Mouse (Mus musculus): ENCODE results near the gene Cideb. TPM values are rescaled to one million over a fixed set of nuclear protein-coding genes. Genes with fewer than 3 reads are reported as not detected.

The Cideb gene
- total RNA-seq, 2 experiments from 2014 or later: not detected

Other genes with a start within 250 kb of the Cideb start
Only the 30 nearest of the 35 such genes appear.
- gene Fitm1, start 182.8 kb downstream of the Cideb start, total RNA-seq (2014; fragmentation: Nextera tagmentation): not detected in 2 replicates
- 2.4 TPM in 1 of 2 replicates, not detected in the other for gene Fitm1, start 182.8 kb downstream of the Cideb start, total RNA-seq (2017)
- gene Psme1, start 180.3 kb downstream of the Cideb start, total RNA-seq (2014; fragmentation: Nextera tagmentation): 534 and 592 TPM in 2 replicates
- gene Psme1, start 180.3 kb downstream of the Cideb start, total RNA-seq (2017): 280 and 325 TPM in 2 replicates
- gene Emc9, start 173.2 kb downstream of the Cideb start, total RNA-seq (2014; fragmentation: Nextera tagmentation): 0.85 TPM in 1 of 2 replicates, not detected in the other
- 2.1 and 5.1 TPM in 2 replicates for gene Emc9, start 173.2 kb downstream of the Cideb start, total RNA-seq (2017)
- 330 and 352 TPM in 2 replicates for gene Psme2, start 167.3 kb downstream of the Cideb start, total RNA-seq (2014; fragmentation: Nextera tagmentation)
- gene Psme2, start 167.3 kb downstream of the Cideb start, total RNA-seq (2017): 225 and 247 TPM in 2 replicates
- gene Rnf31, start 166.8 kb downstream of the Cideb start, total RNA-seq (2014; fragmentation: Nextera tagmentation): 20.1 and 21.9 TPM in 2 replicates
- 9.1 and 19.8 TPM in 2 replicates for gene Rnf31, start 166.8 kb downstream of the Cideb start, total RNA-seq (2017)
- 23.4 and 31.2 TPM in 2 replicates for gene Irf9, start 154.9 kb downstream of the Cideb start, total RNA-seq (2014; fragmentation: Nextera tagmentation)
- gene Irf9, start 154.9 kb downstream of the Cideb start, total RNA-seq (2017): 21.9 and 27.4 TPM in 2 replicates
- gene Rec8, start 140.4 kb downstream of the Cideb start, total RNA-seq (2014; fragmentation: Nextera tagmentation): 1.0 TPM in 1 of 2 replicates, not detected in the other
- 0.26 TPM in 1 of 2 replicates, not detected in the other for gene Rec8, start 140.4 kb downstream of the Cideb start, total RNA-seq (2017)
- gene Ipo4, start 122.5 kb downstream of the Cideb start, total RNA-seq (2014; fragmentation: Nextera tagmentation): 47.3 and 49.7 TPM in 2 replicates
- 14.3 and 25.5 TPM in 2 replicates for gene Ipo4, start 122.5 kb downstream of the Cideb start, total RNA-seq (2017)
- 8.5 and 9.1 TPM in 2 replicates for gene Gm49378, start 120.6 kb downstream of the Cideb start, total RNA-seq (2014; fragmentation: Nextera tagmentation)
- gene Gm49378, start 120.6 kb downstream of the Cideb start, total RNA-seq (2017): 3.5 and 4.0 TPM in 2 replicates
- 35.0 and 59.0 TPM in 2 replicates for gene Tm9sf1, start 114.7 kb downstream of the Cideb start, total RNA-seq (2014; fragmentation: Nextera tagmentation)
- 48.6 and 52.9 TPM in 2 replicates for gene Tm9sf1, start 114.7 kb downstream of the Cideb start, total RNA-seq (2017)
- 3.0 TPM in 1 of 2 replicates, not detected in the other for gene Tssk4, start 108.3 kb downstream of the Cideb start, total RNA-seq (2014; fragmentation: Nextera tagmentation)
- 1.1 TPM in 1 of 2 replicates, not detected in the other for gene Tssk4, start 108.3 kb downstream of the Cideb start, total RNA-seq (2017)
- gene Mdp1, start 98.0 kb downstream of the Cideb start, total RNA-seq (2014; fragmentation: Nextera tagmentation): 22.9 and 29.3 TPM in 2 replicates
- 21.5 and 22.6 TPM in 2 replicates for gene Mdp1, start 98.0 kb downstream of the Cideb start, total RNA-seq (2017)
- 33.9 and 37.7 TPM in 2 replicates for gene Gmpr2, start 86.5 kb downstream of the Cideb start, total RNA-seq (2014; fragmentation: Nextera tagmentation)
- 47.1 and 57.0 TPM in 2 replicates for gene Gmpr2, start 86.5 kb downstream of the Cideb start, total RNA-seq (2017)
- 364 and 474 TPM in 2 replicates for gene Nedd8, start 86.3 kb downstream of the Cideb start, total RNA-seq (2014; fragmentation: Nextera tagmentation)
- gene Nedd8, start 86.3 kb downstream of the Cideb start, total RNA-seq (2017): 274 and 353 TPM in 2 replicates
- gene Tinf2, start 76.6 kb downstream of the Cideb start, total RNA-seq (2014; fragmentation: Nextera tagmentation): 19.0 and 24.0 TPM in 2 replicates
- 25.7 and 27.0 TPM in 2 replicates for gene Tinf2, start 76.6 kb downstream of the Cideb start, total RNA-seq (2017)
- 0.85 and 1.8 TPM in 2 replicates for gene Tgm1, start 44.5 kb downstream of the Cideb start, total RNA-seq (2014; fragmentation: Nextera tagmentation)
- 1.4 and 4.3 TPM in 2 replicates for gene Tgm1, start 44.5 kb downstream of the Cideb start, total RNA-seq (2017)
- 17.9 and 20.4 TPM in 2 replicates for gene Rabggta, start 36.2 kb downstream of the Cideb start, total RNA-seq (2014; fragmentation: Nextera tagmentation)
- gene Rabggta, start 36.2 kb downstream of the Cideb start, total RNA-seq (2017): 8.5 and 12.8 TPM in 2 replicates
- 54.7 and 67.7 TPM in 2 replicates for gene Dhrs1, start 12.8 kb downstream of the Cideb start, total RNA-seq (2014; fragmentation: Nextera tagmentation)
- 18.0 and 30.7 TPM in 2 replicates for gene Dhrs1, start 12.8 kb downstream of the Cideb start, total RNA-seq (2017)
- gene Nop9, start 12.8 kb downstream of the Cideb start, total RNA-seq (2014; fragmentation: Nextera tagmentation): 30.9 and 36.6 TPM in 2 replicates
- gene Nop9, start 12.8 kb downstream of the Cideb start, total RNA-seq (2017): 35.7 and 38.6 TPM in 2 replicates
- 0.56 and 2.1 TPM in 2 replicates for gene Ltb4r2, start 3.0 kb upstream of the Cideb start, total RNA-seq (2014; fragmentation: Nextera tagmentation)
- 0.34 TPM in 1 of 2 replicates, not detected in the other for gene Ltb4r2, start 3.0 kb upstream of the Cideb start, total RNA-seq (2017)
- gene Ltb4r1, start 7.5 kb upstream of the Cideb start, total RNA-seq (2014; fragmentation: Nextera tagmentation): 19.4 and 23.3 TPM in 2 replicates
- gene Ltb4r1, start 7.5 kb upstream of the Cideb start, total RNA-seq (2017): 19.8 and 25.8 TPM in 2 replicates
- not detected in 2 replicates for gene Adcy4, start 25.6 kb upstream of the Cideb start, total RNA-seq (2014; fragmentation: Nextera tagmentation)
- gene Adcy4, start 25.6 kb upstream of the Cideb start, total RNA-seq (2017): not detected in 2 replicates
- gene Ripk3, start 30.4 kb upstream of the Cideb start, total RNA-seq (2014; fragmentation: Nextera tagmentation): 104 and 157 TPM in 2 replicates
- 40.9 and 42.4 TPM in 2 replicates for gene Ripk3, start 30.4 kb upstream of the Cideb start, total RNA-seq (2017)
- not detected in 2 replicates for gene Nfatc4, start 64.7 kb upstream of the Cideb start, total RNA-seq (2014; fragmentation: Nextera tagmentation)
- not detected in 2 replicates for gene Nfatc4, start 64.7 kb upstream of the Cideb start, total RNA-seq (2017)
- 4.1 and 7.6 TPM in 2 replicates for gene Nynrin, start 95.6 kb upstream of the Cideb start, total RNA-seq (2014; fragmentation: Nextera tagmentation)
- gene Nynrin, start 95.6 kb upstream of the Cideb start, total RNA-seq (2017): 2.4 and 3.3 TPM in 2 replicates
- not detected in 2 replicates for gene Cbln3, start 125.9 kb upstream of the Cideb start, total RNA-seq (2014; fragmentation: Nextera tagmentation)
- not detected in 2 replicates for gene Cbln3, start 125.9 kb upstream of the Cideb start, total RNA-seq (2017)
- 8.8 and 12.8 TPM in 2 replicates for gene Khnyn, start 126.5 kb upstream of the Cideb start, total RNA-seq (2014; fragmentation: Nextera tagmentation)
- 12.4 and 14.7 TPM in 2 replicates for gene Khnyn, start 126.5 kb upstream of the Cideb start, total RNA-seq (2017)
- gene Sdr39u1, start 141.8 kb upstream of the Cideb start, total RNA-seq (2014; fragmentation: Nextera tagmentation): 13.8 and 15.3 TPM in 2 replicates
- 6.5 and 13.5 TPM in 2 replicates for gene Sdr39u1, start 141.8 kb upstream of the Cideb start, total RNA-seq (2017)
- not detected in 2 replicates for gene Cma1, start 186.2 kb upstream of the Cideb start, total RNA-seq (2014; fragmentation: Nextera tagmentation)
- 0.15 TPM in 1 of 2 replicates, not detected in the other for gene Cma1, start 186.2 kb upstream of the Cideb start, total RNA-seq (2017)
- not detected in 2 replicates for gene Cma2, start 192.5 kb upstream of the Cideb start, total RNA-seq (2014; fragmentation: Nextera tagmentation)
- not detected in 2 replicates for gene Cma2, start 192.5 kb upstream of the Cideb start, total RNA-seq (2017)